Mouse (Mus musculus) erythroblast, embryonic 14.5 days (primary cell): ENCODE measurements around the gene Gng8.

Experiments used
- GATA1 ChIP-seq: IDR thresholded peaks from 2 replicates; pipeline ENCODE4 v1.6.1; 2012; ENCODE audit warnings: low read length, inconsistent platforms, mixed read lengths
- TAL1 ChIP-seq: IDR thresholded peaks from 3 replicates; pipeline ENCODE4 v1.6.1; 2012; ENCODE audit warnings: low read length, inconsistent platforms, mixed read lengths

DNA sequence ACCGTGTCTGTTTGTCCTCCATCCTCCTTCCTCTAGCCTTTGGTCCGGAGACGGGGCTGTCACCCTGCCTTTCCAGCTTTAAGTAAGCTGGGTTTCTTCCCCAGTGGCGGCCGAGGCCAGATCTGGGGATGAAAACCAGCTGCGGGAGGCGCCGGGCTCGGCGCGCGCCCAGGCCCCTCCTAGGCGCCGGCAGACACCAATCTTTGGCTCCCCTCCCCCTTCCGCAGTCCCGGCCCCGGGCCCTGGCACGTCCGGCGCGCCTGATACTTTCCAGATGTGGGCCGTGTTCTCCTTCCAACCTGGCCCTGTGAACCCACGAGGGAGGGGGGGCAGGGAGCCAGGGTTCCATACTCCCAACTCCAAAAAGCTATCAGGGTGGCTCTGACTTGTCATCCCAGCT is 642 bp upstream of the Gng8 start:
- no peak for TF ChIP-seq GATA1
- TF ChIP-seq TAL1 = no peak
